Mouse (Mus musculus) bone marrow macrophage, adult 2 months (primary cell): Measurements from ENCODE around the gene Aldh1l1.

Source experiments
- CTCF ChIP-seq: IDR thresholded peaks from 2 replicates; pipeline ENCODE4 v1.5.1; 2012; ENCODE audit warnings: low read depth, mild to moderate bottlenecking, low read length, moderate library complexity
- POLR2A ChIP-seq: IDR thresholded peaks from 2 replicates; pipeline ENCODE4 v1.6.1; 2012; ENCODE audit warnings: mild to moderate bottlenecking, low read depth, low read length, borderline replicate concordance

DNA sequence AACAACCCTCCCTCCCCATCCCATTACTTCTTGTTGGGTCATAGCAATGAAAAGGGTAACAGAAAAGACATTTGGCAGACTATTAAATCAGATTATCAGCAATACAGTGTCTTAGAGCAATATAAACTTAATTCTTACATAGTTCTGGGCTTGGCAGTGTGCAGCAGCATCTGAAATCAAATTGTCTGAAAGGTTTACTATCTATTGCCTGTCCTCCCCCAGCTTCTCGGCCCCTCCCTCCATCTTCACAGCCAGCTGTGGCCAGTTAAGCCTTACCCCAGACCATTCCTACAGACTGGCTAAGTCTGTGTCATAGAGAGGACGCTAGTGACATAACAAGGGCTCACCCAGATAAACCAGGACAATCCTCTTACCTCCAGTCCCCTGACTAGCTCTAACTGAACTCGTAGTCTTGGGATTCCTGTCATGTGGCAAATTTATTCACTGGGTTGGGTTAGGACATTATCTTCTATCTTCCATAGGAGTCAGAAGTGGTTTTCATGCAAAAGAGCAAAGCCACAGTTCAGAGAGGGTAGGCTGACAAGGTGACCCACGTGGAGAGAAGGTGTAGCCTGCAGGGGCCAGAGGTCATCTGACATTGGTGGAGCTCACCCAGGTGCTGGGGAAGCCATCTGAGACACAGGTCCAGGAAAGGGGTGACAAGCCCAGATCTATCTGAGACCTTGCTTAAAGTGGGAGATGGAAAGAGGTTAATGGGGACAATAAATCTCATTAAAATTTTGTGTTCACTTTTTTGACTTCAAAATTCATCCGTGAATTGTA, 27.0 kb downstream of the Aldh1l1 start:
- no peak for TF ChIP-seq CTCF
- no peak for TF ChIP-seq POLR2A
